Mouse (Mus musculus) kidney, postnatal 0 days (tissue): ENCODE measurements around the gene Icmt. TPM values are rescaled to one million over a fixed set of nuclear protein-coding genes. Genes with fewer than 3 reads are reported as not detected.
A peak's percentile ranks its signal among the peaks of the same experiment; 100 is the strongest.

Source experiments
- ATAC-seq: fragments of 200-750 bp; cut with Nextera tagmentation; replicated peaks from 2 replicates; pipeline ENCODE4 v1.8.0; 2017; ENCODE audit warnings: low read depth, moderate number of reproducible peaks, moderate TSS enrichment, moderate library complexity; ENCODE audit not compliant: low FRiP score
- DNase-seq: peaks from one replicate; pipeline ENCODE4 v3.0.0-alpha.2; 2016; ENCODE audit warnings: low spot score
- H3K27ac ChIP-seq: fragments of 300-500 bp; sonication (generic); 2 replicates; pipeline ENCODE4 v1.5.1; 2014; ENCODE audit warnings: mild to moderate bottlenecking
- H3K27me3 ChIP-seq: fragments of 300-500 bp; sonication (generic); 2 replicates; pipeline ENCODE4 v1.6.1; 2014; ENCODE audit warnings: low read length, mixed read lengths; ENCODE audit not compliant: insufficient read depth
- H3K36me3 ChIP-seq: fragments of 300-500 bp; sonication (generic); 2 replicates; pipeline ENCODE4 v1.6.1; 2014; ENCODE audit warnings: low read length, mixed read lengths; ENCODE audit not compliant: insufficient read depth
- H3K4me1 ChIP-seq: fragments of 300-500 bp; sonication (generic); replicated peaks from 2 replicates; pipeline ENCODE4 v1.6.1; 2014; ENCODE audit warnings: antibody characterized with exemption, low read length, mixed read lengths; ENCODE audit not compliant: insufficient read depth
- H3K4me2 ChIP-seq: fragments of 300-500 bp; sonication (generic); 2 replicates; pipeline ENCODE4 v1.6.1; 2014; ENCODE audit warnings: mild to moderate bottlenecking, low read length, moderate library complexity, mixed read lengths
- H3K4me3 ChIP-seq: fragments of 300-500 bp; sonication (generic); replicated peaks from 2 replicates; pipeline ENCODE4 v1.5.1; 2014; ENCODE audit warnings: low read depth, low read length
- H3K9ac ChIP-seq: fragments of 300-500 bp; sonication (generic); 2 replicates; pipeline ENCODE4 v1.6.1; 2014; ENCODE audit warnings: low read depth, low read length
- H3K9me3 ChIP-seq: fragments of 300-500 bp; sonication (generic); replicated peaks from 2 replicates; pipeline ENCODE4 v1.6.1; 2016; ENCODE audit warnings: low read length, inconsistent platforms, mixed read lengths
- CTCF ChIP-seq: IDR thresholded peaks from 2 replicates; pipeline ENCODE4 v1.5.1; 2016; ENCODE audit warnings: antibody characterized with exemption, low read depth, mild to moderate bottlenecking, moderate library complexity
- WGBS: fragments of 180-500 bp; shearing (Covaris S2); extraction: QIAGEN DNeasy Blood & Tissue Kit; methylation state at CpG from one replicate; pipeline ENCODE4 v1.1.7; 2014; 5-methylcytosine and 5-hydroxymethylcytosine counted together
- polyA plus RNA-seq: library from polyadenylated mRNA; unstranded; fragments of >200 nt; fragmentation: Nextera tagmentation; extraction: Ambion mirVana; gene quantifications from 2 replicates; pipeline ENCODE4 v1.2.1, GENCODE M21; 2015

The Icmt gene
- polyA plus RNA-seq, 1 experiment from 2014 or later: 20.0 TPM

- Histone ChIP-seq H3K27ac (no peak overlapping the region), H3K36me3 (no peaks in the 10 kb centered on the region), H3K9ac (no peak overlapping the region), H3K9me3 (no peaks in the 10 kb centered on the region), H3K4me1 (peaks cover 12% of the 10 kb centered on the region), H3K27me3 (no peaks in the 10 kb centered on the region), H3K4me2 (no peak overlapping the region), H3K4me3 (no peak overlapping the region)
- 69% methylated on average over 9 of the region's 9 CpGs for WGBS
- ATAC-seq (no peak), DNase-seq (no peak)
- TF ChIP-seq CTCF: no peak
These were observed 33.9 kb upstream of the Icmt start for GRCm38 (mm10) chr4:152263089-152263488.

- DNase-seq (peak; percentile 90), ATAC-seq (peak; percentile 83)
- H3K27me3 ChIP-seq: no peaks in the 10 kb centered on the region
- no peaks in the 10 kb centered on the region for H3K9me3 ChIP-seq
- peak overlapping the region; percentile 37; the same call in 1 of the 2 replicates for H3K9ac ChIP-seq
- H3K4me2 ChIP-seq: peak overlapping the region; percentile 28; the same call in 1 of the 2 replicates
- peak overlapping the region; percentile 50; the same call in 1 of the 2 replicates for H3K27ac ChIP-seq
- no peak overlapping the region for H3K4me3 ChIP-seq
- H3K36me3 ChIP-seq: no peaks in the 10 kb centered on the region
- no peak for TF ChIP-seq CTCF
- H3K4me1 ChIP-seq: peaks cover 12% of the 10 kb centered on the region
- WGBS: 33% methylated on average over 10 of the region's 10 CpGs
These were observed 33.4 kb upstream of the Icmt start for GRCm38 (mm10) chr4:152263512-152264176.

GRCm38 (mm10) chr4:152264177-152264530 lies 32.9 kb upstream of the Icmt start:
- no peak for DNase-seq
- 40% methylated on average over 4 of the region's 4 CpGs for WGBS
- no peak for TF ChIP-seq CTCF
- Histone ChIP-seq H3K9me3 (no peaks in the 10 kb centered on the region), H3K27me3 (no peaks in the 10 kb centered on the region), H3K4me1 (peaks cover 12% of the 10 kb centered on the region), H3K4me2 (peak overlapping the region; percentile 28; the same call in 1 of the 2 replicates), H3K27ac (peak overlapping the region; percentile 50; the same call in 1 of the 2 replicates), H3K9ac (peak overlapping the region; percentile 37; the same call in 1 of the 2 replicates), H3K36me3 (no peaks in the 10 kb centered on the region), H3K4me3 (no peak overlapping the region)
- 0 out of 2 replicates have a peak, but pooled peaks have one; percentile 4 for ATAC-seq

GRCm38 (mm10) chr4:152264867-152265568 lies 32.0 kb upstream of the Icmt start:
- Histone ChIP-seq H3K9me3 (no peaks in the 10 kb centered on the region), H3K27me3 (no peaks in the 10 kb centered on the region), H3K4me2 (no peak overlapping the region), H3K4me3 (no peak overlapping the region), H3K36me3 (no peaks in the 10 kb centered on the region), H3K9ac (no peak overlapping the region), H3K27ac (no peak overlapping the region), H3K4me1 (peaks cover 12% of the 10 kb centered on the region)
- WGBS: 92% methylated on average over 9 of the region's 9 CpGs
- peak; percentile 54 for TF ChIP-seq CTCF
- no peak for DNase-seq
- ATAC-seq: no peak

- H3K9ac ChIP-seq: no peak overlapping the region
- DNase-seq (no peak), ATAC-seq (no peak)
- peaks cover 12% of the 10 kb centered on the region for H3K4me1 ChIP-seq
- no peaks in the 10 kb centered on the region for H3K27me3 ChIP-seq
- H3K4me3 ChIP-seq: no peak overlapping the region
- H3K36me3 ChIP-seq: no peaks in the 10 kb centered on the region
- no peak overlapping the region for H3K4me2 ChIP-seq
- H3K27ac ChIP-seq: no peak overlapping the region
- WGBS: 66% methylated on average over 5 of the region's 5 CpGs
- no peaks in the 10 kb centered on the region for H3K9me3 ChIP-seq
- TF ChIP-seq CTCF: no peak
These were observed 31.2 kb upstream of the Icmt start for GRCm38 (mm10) chr4:152265791-152266190.

GRCm38 (mm10) chr4:152266236-152266895 lies 30.7 kb upstream of the Icmt start:
- WGBS: 44% methylated on average over 10 of the region's 10 CpGs
- TF ChIP-seq CTCF: no peak
- H3K9ac ChIP-seq: no peak overlapping the region
- H3K27ac ChIP-seq: no peak overlapping the region
- peaks cover 12% of the 10 kb centered on the region for H3K4me1 ChIP-seq
- no peak for DNase-seq
- H3K4me2 ChIP-seq: no peak overlapping the region
- no peak overlapping the region for H3K4me3 ChIP-seq
- H3K27me3 ChIP-seq: no peaks in the 10 kb centered on the region
- ATAC-seq: no peak
- no peaks in the 10 kb centered on the region for H3K9me3 ChIP-seq
- no peaks in the 10 kb centered on the region for H3K36me3 ChIP-seq
